Mouse (Mus musculus) T-helper 2 cell (primary cell): ENCODE data around the gene Rgs1.

Experiments
- in situ Hi-C: fragments of 300-600 bp; cut with MboI, MseI; formaldehyde crosslinking; loops from one replicate; pipeline ENCODE4 v1.15.1; 2025; ENCODE audit warnings: high pct_unique_total_duplicates

The Rgs1 gene

DNA sequence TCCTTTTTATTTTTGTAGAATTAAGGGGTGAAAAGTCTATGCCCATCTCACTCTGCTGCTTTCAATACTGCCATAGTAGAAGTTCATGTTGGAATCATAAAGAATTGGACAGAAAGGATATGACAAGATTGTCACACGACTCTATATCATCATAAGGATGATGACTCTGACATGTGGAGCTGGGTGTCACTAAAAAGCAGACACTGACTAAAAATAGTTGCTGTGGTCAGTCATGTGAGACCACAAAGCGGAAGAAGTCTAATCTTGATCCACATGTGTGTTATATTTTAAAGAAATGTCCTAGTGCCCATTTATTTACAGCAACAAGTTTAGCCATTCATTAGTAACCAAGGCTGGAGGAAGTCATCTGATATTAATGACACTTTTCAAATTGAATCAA lies 48.5 kb downstream of the Rgs1 start:
- in situ Hi-C loops, result loop anchor here (5.0 to 10.0 kb wide), 2 partner anchors 42 to 196 kb away; partner anchors contain the start of gene Rgs2

DNA sequence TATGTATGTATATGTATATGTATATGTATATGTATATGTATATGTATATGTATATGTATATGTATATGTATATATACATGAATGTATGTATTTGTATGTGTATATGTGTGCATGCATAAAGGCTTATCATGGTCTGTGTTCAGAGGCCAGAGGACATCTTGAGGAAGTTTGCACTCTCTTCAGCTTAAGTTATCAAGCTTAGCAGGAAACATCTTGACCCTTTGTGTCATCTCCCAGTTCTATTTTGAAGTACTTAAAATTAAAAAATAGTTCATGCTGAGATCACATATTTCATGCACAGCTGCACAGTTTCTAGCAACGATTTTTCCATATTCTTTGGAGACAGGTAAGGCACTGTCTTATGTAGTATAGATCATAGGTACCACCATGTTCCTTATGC lies 49.5 kb downstream of the Rgs1 start:
- in situ Hi-C loops, result loop anchor here (5.0 kb wide), 1 partner anchor 178 kb away; no protein-coding TSS in a partner anchor

DNA sequence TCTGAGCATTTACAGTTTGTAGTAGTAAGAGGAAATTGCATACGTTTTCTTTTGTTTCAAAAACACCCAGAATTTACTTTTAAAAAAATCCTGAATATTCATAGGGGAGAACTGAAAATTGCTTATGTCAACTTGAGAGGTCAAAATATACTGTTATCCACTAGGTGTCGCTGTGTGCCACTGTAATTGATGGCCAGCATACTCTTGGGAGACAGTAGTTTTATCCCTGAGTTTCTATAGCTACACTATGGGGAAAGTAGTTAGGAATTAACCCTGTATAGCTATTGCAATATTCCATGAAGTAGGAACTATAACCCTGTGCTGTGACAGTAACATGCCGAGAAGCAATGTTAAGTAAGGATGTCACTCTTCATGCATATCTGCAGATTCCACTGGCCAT lies 51.4 kb downstream of the Rgs1 start:
- in situ Hi-C loops, result loop anchor here (5.0 kb wide), 1 partner anchor 180 kb away; no protein-coding TSS in a partner anchor
